Mouse (Mus musculus) embryonic fibroblast, embryonic 13.5 days (primary cell): ENCODE results near the gene Pkn3. TPM values are rescaled to one million over a fixed set of nuclear protein-coding genes. Genes with fewer than 3 reads are reported as not detected.
"Not testable (repeated sequence)": the region's sequence is repeated elsewhere in the genome, so short reads cannot be mapped to it uniquely, and the experiment has no call there.

Experiments
- H3K27ac ChIP-seq: 2 replicates; pipeline ENCODE4 v1.5.1; 2012; ENCODE audit warnings: low read length, control low read depth, inconsistent platforms; ENCODE audit not compliant: insufficient read depth
- H3K4me1 ChIP-seq: 2 replicates; pipeline ENCODE4 v1.6.1; 2011; ENCODE audit warnings: low read length; ENCODE audit not compliant: control insufficient read depth, insufficient read depth
- H3K4me3 ChIP-seq: 2 replicates; pipeline ENCODE4 v1.5.1; 2011; ENCODE audit warnings: mild to moderate bottlenecking, control low read depth, low read length; ENCODE audit not compliant: insufficient read depth
- CTCF ChIP-seq: IDR thresholded peaks from 2 replicates; pipeline ENCODE4 v1.5.1; 2011; ENCODE audit warnings: mild to moderate bottlenecking, control low read depth, low read length, moderate library complexity, borderline replicate concordance; ENCODE audit not compliant: insufficient read depth
- POLR2A ChIP-seq: IDR thresholded peaks from 2 replicates; pipeline ENCODE4 v1.6.1; 2011; ENCODE audit warnings: low read depth, mild to moderate bottlenecking, control low read depth, low read length, moderate library complexity
- polyA plus RNA-seq: library from polyadenylated mRNA; stranded (reverse); fragments of >200 nt; gene quantifications from 2 replicates; pipeline ENCODE4 v1.2.4, GENCODE M21; 2011; ENCODE audit warnings: low read depth; ENCODE audit not compliant: missing spikeins, insufficient read length

Pkn3 gene
- polyA plus RNA-seq, 1 experiment: 6.5 TPM

DNA sequence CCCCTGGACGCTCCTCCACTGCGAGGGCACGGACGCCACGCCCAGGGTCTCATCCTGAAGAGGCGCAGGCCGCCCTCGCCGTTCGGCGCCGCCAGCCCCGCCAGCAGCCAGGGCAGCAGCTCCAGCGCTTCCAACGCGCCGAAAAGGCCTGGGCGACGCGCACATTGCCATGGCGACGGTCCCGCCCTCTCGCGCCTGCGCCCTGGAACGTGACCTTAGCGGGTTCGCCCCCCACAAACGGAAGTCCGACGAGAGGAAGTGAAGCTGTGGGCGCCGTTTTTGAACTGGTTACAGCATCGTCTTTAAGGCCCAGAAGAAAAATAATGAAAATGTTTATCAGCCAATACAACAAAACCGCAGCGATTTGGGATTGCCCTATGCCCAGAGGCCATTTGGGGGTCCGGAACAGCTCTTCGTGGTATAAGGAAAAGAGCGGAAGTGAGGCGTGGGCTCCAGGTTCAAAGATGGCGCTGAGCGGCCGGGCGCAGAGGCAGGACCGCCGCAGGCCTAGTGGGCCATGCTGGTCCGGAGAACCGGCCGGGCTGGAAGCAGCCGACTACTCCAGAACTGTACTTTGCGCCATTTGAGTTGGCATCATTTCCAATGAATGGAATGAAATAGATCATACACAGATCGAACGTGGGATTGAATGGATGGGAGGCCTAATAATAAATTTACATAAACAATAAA is 28.6 kb upstream of the Pkn3 start, which contains the start of gene Wdr34:
Wdr34 (minus strand) TSS at position 183 of the 690 bp plus-strand sequence.
- peaks cover 3% of the 10 kb centered on the region; the same call in 1 of the 2 replicates for H3K4me1 ChIP-seq
- TF ChIP-seq CTCF: no peak
- TF ChIP-seq POLR2A: peak; percentile 75
- peak within 1 kb of the TSS; percentile 82 for H3K27ac ChIP-seq
- H3K4me3 ChIP-seq: peak within 1 kb of the TSS; percentile 59

DNA sequence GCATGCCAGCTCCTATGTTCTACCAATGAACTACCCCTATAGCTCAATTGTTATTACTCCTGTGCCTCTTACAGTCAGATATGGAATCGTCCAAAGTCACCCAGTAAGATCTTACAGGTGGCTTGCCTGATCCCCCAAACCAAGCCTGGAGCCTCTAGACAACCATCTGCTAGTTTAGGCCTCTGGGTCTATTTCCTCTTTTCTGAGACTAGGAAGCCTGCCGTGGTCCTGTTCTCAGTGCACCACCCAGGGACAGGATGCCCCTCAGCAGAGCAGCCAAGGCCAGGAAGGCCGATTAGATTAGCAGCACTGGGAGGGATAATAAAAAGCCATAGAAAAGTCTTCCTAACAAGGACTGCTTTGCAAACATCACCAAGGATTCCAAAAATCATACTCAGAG is 27.7 kb upstream of the Pkn3 start:
- no peak overlapping the region for H3K4me3 ChIP-seq
- H3K27ac ChIP-seq: no peak overlapping the region

DNA sequence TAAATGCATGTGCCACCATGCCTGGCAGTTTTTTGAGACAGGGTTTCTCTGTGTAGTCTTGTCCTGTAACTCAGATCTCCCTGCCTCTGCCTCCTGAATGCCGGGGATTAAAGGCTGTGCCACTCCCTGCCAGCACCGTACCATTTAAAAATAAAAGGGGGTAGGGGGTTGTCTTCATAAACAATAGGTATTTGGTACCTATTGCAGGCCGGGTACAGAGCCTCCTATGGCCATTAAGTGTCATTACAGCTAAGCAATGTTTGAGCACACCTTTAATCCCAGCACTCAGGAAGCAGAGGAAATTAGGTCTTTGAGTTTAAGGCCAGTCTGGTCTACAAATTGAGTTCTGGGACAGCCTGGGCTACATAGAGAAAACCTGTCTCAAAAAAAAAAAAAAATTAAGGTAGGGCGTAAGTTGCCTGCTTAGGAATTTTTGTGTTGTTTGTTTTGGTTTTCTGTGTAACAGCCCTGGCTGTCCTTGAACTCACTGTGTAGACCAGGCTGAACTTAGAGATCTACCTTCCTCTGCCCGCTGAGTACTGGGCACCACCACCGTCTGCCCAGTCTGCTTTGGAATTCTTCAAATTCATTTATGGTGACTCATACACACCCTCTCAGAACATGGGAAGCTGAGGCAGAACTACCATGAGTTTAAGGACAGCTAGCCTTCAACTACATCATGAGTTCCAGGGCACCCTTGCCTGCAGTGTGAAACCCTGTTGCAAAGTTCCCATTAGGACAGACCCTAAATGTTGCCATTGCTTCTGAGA is 25.3 kb upstream of the Pkn3 start:
- Histone ChIP-seq H3K27ac (no peak overlapping the region), H3K4me3 (no peak overlapping the region), H3K4me1 (peaks cover 3% of the 10 kb centered on the region; the same call in 1 of the 2 replicates)
- TF ChIP-seq CTCF (no peak), POLR2A (no peak)

More for the DNA sequence above, 27.7 kb upstream of the Pkn3 start:
- TF ChIP-seq CTCF (no peak), POLR2A (no peak)
- peaks cover 3% of the 10 kb centered on the region; the same call in 1 of the 2 replicates for H3K4me1 ChIP-seq

DNA sequence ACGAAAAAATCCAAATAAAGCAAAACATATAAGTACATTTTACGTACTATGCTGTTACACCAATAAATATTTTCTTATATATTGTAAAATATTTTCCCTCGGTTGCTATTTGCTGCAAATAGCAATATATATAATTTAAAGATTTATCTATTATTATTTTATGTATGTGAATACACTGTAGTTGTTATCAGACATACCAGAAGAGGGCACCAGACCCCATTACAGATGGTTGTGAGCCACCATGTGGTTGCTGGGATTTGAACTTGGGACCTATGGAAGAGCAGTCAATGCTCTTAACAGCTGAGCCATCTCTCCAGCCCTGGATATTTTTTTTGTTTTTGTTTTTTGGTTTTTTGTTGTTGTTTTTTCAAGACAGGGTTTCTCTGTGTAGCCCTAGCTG is 22.2 kb upstream of the Pkn3 start:
- not testable (repeated sequence) for H3K4me1 ChIP-seq, H3K4me3 ChIP-seq, H3K27ac ChIP-seq

DNA sequence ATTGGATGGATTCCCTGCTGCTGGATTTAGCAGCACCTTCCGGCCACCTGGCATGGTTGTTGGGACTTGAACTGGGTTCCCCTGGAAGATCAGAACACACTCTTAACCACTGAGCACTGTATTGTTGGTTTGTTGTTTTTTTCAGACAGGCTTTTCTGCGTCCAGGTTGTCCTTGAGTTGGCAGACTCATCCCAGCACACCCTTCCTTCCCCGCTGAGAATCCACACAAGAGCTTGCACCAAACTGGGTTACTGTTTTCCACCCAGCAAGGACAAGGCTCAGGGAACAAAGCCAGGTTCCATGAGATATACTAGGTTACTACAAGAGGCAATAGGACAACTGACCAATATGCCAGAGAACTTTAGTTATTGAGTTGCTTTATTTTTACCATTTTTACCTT is 20.7 kb upstream of the Pkn3 start:
- peaks cover 3% of the 10 kb centered on the region; the same call in 1 of the 2 replicates for H3K4me1 ChIP-seq
- no peak for TF ChIP-seq POLR2A
- TF ChIP-seq CTCF: no peak
- H3K4me3 ChIP-seq: no peak overlapping the region
- no peak overlapping the region for H3K27ac ChIP-seq

DNA sequence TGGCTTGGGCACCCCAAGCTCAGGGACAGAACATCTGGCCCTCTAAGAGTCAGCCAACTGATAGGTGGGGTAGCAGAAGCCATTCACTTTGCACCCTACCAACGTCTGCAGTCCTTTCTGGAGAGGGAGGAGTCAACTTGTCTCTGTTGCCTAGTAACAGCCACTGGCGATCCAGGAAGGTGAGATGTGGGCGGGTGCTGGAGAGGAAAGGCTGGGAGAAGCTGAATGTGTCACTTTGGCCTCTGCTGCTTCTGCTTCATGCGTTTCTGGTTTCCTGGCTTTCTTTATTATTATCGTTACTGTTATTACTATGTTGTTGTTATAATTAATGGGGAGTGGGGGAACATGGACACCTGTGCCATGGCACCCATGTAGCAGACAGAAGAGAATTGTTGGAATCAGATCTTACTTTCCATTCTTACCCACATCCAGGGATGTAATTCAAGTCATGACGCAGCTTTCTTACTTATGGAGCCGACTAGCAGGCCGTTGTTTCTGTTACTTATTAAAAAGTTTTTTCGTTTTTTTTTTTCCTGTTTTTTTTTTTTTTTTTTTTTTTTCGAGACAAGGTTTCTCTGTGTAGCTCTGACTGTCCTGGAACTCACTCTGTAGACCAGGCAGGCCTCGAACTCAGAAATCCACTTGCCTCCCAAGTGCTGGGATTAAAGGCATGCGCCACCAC is 20.1 kb upstream of the Pkn3 start, which contains the start of gene Set:
Set (plus strand) TSS at position 156 of the 682 bp plus-strand sequence.
- Histone ChIP-seq H3K27ac (no peak within 1 kb of the TSS), H3K4me1 (peaks cover 2% of the 10 kb centered on the region; the same call in 1 of the 2 replicates), H3K4me3 (no peak within 1 kb of the TSS)
- no peak for TF ChIP-seq CTCF
- no peak for TF ChIP-seq POLR2A

DNA sequence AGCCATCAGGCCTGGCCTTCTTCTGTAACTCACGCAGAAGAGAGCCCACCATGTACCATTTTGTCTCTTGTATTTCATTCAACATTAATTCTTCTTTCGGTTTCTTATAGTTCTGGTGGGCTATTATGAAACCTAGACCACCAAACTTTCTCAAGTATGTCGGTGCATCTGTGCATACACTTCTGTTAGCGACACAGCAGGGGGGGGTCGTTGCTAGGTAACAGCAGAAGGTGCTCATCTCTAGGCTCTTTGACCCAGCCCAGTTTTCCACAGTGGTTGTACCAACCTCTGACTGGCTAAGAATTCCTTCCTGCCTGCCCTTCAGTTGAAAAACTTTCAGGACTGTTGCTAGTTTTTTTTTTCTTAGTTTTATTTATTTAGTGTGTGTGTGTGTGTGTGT is 19.1 kb upstream of the Pkn3 start:
- no peak for TF ChIP-seq POLR2A
- no peak for TF ChIP-seq CTCF
- Histone ChIP-seq H3K27ac (no peak overlapping the region), H3K4me3 (no peak overlapping the region), H3K4me1 (no peaks in the 10 kb centered on the region)

DNA sequence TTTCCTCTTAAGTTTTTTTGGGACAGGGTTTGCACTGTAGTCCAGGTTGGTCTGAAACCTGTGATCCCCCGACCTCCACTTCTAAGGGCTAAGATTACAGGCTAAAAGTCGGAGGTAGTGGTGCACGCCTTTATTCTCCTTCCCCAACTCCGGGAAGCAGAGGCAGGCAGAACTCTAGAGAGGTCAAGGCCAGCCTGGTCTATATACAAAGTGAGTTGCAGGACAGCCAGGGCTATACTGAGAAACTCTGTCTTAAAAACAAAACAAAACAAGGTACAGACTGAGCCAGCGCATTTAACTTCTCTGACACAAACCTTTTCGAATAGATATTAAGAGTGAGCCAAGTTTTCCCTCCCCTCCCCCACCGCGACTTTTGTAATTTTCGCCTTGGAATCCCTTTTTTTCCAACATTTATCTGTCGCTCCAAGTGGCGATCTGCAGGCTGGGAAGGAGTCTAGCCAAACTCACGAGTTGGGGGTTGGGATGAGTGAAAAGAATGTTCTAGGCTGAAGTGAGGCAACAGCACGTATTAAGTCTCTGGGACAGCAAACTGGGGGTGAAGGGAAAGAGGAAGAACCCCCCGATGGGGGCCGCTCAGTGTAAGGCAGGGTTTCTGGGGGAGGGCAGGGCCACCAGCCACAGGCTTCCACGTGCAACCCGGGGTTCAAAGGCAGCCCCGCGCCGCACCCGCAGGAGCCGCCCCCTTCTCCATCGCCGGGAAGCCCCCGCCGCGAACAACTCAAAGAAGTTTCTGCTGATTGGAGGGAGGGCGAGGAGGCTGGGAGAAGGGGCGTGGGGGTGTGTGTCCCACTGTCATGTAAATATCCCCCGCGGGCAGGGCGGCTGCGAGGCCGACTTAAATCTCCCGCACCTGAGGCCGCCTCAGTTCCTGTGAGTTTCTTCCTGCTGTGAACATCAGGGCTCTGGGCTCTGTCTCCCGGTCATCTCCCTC is 16.0 kb upstream of the Pkn3 start:
- TF ChIP-seq POLR2A (peak; percentile 56; the same call in 1 of the 2 replicates), CTCF (no peak)
- Histone ChIP-seq H3K27ac (peak overlapping the region; percentile 82), H3K4me3 (peak overlapping the region; percentile 85), H3K4me1 (peaks cover 2% of the 10 kb centered on the region; the same call in 1 of the 2 replicates)

DNA sequence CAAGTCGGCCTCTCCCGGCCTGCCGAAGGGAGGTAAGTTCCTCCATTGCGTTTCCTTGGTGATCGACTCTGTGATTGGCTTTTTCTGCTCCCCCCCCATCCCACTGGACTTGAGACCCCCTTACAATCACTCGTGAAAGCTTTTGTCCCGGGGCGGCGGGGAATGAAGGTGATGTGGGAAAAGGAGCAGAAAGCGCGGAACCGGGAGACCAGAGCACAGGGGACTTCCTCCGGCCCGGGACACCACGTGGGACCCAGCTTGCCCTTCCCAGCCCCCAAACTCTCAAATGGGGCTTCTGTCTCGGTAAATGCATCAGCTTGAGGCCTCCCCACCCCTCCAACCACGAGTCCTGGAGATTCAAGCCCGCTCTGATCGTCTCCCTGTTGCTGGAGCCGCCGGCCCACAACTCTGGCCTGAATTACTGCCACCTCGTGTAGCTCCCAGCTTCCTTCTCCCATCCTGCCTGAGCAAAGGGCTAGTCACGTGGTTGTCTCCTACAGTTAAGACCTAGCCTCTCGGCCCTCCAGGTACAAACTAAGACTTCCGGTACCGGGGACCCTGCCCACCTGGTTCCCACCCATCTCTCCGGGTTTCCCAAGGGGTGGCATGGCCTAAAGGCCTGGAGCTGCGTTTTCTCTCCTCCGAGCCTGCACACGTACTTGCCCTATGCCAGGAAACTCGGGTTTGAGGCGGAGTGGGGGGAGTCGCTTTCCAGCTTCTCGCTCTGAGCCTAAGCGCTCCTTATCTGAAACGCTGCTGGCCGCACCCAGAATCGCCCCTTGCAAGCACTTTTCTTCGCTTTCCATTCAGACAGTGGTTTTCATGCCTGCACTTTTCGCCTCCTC is 15.0 kb upstream of the Pkn3 start:
- H3K4me1 ChIP-seq: peaks cover 2% of the 10 kb centered on the region; the same call in 1 of the 2 replicates
- peak; percentile 79 for TF ChIP-seq POLR2A
- TF ChIP-seq CTCF: no peak
- peak overlapping the region; percentile 85 for H3K4me3 ChIP-seq
- H3K27ac ChIP-seq: peak overlapping the region; percentile 82
